Mouse (Mus musculus) adipocyte (in vitro differentiated cells): ENCODE measurements at regions not wholly inside any gene's neighbourhood (a gene's known extent, or its start where the extent isn't known, plus 50 kb on each side); places are given as distances from the start of the nearest gene placed in this dataset.
A peak's percentile ranks its signal among the peaks of the same experiment; 100 is the strongest.

Source experiments
- DNase-seq: peaks from one replicate; pipeline ENCODE4 v3.0.0-alpha.2; 2016; ENCODE audit warnings: low spot score

DNA sequence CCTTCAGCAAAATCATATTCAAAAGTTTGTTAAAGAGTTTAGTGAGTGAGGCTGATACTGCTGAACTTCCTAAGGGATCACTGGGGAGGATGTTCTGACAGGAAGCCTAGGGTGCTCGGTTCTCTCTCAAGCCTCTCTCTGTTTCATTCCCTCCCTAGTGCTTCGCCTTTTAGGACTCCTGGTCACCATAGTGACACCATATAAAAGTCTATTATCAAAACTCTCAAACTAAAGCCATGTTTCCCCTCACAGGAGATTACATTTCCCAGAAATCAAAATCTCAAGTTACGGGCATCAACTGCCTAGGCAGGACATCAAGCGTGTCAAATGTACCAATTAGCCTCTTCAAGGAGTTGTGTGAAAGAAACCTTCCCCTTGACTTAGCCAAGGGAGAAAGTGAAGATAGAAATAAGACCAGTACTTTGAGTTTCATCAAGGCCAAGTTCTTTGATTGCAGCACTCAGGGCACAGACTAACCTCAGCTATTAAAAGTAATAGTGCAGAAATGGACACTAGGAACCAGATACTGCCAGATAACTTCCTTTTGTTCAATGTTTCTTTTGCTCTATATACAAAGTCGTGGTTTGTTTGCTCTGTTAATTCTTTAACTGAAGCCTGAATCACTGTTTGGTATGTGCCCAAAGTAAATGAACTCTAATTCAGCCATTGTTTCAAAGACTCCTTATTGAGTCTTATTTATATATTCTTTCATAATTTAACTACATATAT lies 752.6 kb downstream of the Jrkl start:
- no peak for DNase-seq

GRCm38 (mm10) chr9:12457810-12458209 lies 787.8 kb downstream of the Jrkl start:
- no peak for DNase-seq

GRCm38 (mm10) chr9:12456695-12457094 lies 788.9 kb downstream of the Jrkl start:
- DNase-seq: no peak

DNA sequence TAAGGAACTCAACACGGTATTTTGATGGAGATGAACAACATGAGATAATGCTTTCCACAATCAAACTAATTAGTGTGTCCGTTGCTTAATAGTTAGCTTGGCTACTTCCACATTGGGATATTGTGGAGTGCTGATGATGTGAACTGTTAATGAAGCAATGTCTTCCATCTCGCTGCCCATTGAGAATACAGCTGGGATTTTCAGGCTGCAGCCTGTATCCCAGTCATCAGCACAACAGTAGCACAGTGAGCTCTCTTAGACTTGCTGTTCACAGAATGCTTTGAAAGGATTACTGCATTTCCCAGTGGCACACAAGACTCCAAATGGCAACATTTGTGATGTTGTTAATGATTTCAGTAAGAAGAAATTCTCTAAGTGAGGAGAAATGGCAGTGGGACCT lies 811.5 kb downstream of the Jrkl start:
- DNase-seq: no peak

DNA sequence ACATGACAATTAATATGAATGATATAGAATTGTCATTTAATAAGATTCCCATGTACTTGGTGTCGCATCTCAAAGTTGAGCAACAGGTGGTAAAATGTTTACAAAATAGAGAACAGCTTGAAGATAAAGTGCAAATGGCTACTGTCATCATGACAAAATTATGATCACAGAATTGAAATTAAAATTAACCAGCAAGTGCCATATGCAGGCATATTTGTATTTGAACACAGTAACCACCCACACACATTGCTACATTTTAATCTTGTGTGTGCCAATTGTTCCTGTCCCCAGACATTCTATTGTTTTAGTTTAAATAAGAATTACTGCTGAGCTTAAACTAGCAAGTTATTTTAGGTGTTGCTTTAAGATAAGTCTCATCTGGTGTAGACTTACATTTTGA lies 823.7 kb downstream of the Jrkl start:
- no peak for DNase-seq

- DNase-seq: no peak
Observed at GRCm38 (mm10) chr9:12408500-12408899, 837.1 kb downstream of the Jrkl start.

DNA sequence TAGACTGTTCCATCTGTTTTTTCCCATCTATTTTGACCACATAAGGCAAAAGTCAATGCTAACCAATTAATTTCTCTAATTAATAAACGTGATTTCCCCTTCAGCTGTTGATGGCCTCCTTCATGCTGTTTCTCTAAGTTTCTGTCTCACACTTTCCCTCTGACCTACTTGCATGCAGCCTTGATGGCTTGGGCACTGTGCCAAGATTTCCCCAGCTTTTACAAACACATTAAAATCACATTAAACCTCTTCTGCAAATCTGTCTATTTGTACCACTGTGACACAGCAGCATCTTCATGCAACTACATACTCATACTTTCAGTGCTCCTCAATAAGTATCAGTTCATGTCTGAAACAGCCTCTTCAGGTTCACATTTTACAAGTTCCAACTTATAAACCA lies 841.4 kb downstream of the Jrkl start:
- peak; percentile 2 for DNase-seq

- no peak for DNase-seq
Observed at GRCm38 (mm10) chr9:12395648-12396047, 850.0 kb downstream of the Jrkl start.

DNA sequence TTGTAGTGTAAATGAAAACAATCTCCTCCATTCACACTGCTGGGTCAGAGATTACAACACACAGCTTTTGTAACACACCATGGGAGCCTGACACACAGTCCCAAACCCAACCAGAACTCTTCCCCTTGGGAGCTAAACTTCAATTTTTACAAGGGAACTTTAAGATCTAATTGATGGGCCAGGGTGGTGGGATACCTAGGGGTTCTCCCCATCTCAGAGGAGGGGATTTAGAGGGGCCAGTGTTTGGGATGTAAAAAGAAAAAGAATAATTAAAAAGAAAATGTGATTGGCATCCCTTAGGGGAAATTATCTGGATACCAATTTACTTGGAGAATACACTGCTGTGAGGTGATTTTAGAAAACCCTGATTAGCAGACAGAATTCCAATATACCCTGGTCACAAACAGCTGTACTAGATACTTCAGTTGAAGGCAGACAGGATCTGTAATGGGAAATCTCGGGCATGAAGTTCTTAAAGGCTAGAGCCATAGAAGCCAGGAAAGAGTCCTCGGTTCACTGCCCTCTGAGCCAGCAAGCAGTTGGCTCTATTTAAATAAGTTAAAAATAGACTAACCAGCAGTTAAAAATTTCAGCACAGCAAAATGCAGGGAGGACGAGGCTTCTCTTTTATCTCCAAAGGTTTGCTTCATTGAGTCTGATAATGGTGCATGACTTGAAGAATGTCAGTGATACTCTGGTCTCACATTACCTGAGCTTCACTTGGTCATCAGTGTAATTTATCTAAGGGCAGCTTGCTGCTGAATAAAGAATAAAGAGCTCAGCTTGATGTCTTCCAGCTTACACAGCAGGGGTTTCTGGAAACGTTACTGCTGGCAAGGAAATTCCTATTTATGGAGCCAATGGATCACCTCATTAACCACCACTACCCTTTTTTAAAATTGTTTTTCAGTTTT lies 864.6 kb downstream of the Jrkl start:
- DNase-seq: no peak

- no peak for DNase-seq
Observed at GRCm38 (mm10) chr9:12380029-12380428, 865.6 kb downstream of the Jrkl start.

- DNase-seq: no peak
Observed at GRCm38 (mm10) chr9:12344296-12344695, 901.3 kb downstream of the Jrkl start.

DNA sequence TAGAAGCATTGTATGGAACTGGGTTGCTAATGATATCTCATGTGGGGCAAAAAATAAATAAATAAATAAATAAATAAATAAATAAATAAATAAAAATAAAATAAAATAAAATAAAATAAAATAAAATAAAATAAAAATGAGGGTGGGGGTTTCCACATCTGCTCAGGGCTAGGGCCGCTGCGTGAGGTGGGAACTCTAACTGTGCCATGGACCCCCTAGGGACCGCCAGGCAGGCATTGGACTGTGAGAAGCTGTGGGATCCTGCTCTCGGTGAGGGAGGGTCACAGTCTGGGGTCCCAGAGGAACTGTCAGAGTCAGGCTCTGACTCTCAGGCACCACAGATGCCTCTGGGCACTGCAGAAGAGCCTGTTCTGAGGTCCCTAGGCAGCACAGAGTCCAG lies 904.2 kb downstream of the Jrkl start:
- DNase-seq: no peak

DNA sequence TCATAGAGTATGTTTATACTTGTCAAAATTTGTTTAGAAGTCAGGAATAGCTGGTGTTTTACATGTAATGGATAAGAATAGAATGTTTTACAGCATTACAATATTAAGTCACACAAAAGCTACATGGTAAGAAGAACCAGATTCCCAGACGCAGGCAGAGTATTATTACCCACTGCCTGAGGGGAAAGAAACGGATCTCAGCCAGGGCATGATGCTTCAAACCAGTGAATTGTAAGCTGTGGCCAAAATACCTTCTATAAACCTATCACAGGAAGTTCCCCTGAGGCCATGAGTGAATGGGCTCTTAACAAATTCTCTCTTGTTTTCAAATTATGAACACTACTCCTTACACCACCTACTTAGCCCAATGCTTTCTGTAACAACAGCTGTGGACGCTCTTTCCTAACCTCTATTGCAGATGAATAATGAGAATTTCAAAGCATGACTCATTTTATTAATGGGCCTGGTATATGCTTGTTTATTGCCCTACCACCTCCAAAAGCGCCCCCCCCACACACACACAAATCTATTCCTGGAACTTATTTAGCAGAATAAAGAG lies 932.0 kb downstream of the Jrkl start:
- no peak for DNase-seq

GRCm38 (mm10) chr9:12313027-12313426 lies 932.6 kb downstream of the Jrkl start:
- no peak for DNase-seq
